Mouse (Mus musculus) brown adipose tissue, adult 24 weeks (tissue): Measurements from ENCODE around the gene Tanc2. TPM values are rescaled to one million over a fixed set of nuclear protein-coding genes. Genes with fewer than 3 reads are reported as not detected.

ENCODE experiments used
- H3K27ac ChIP-seq: fragments of 200-500 bp; replicated peaks from 2 replicates; pipeline ENCODE4 v1.5.1; 2012; ENCODE audit warnings: low read depth, mild to moderate bottlenecking, low read length
- H3K4me1 ChIP-seq: fragments of 200-500 bp; 2 replicates; pipeline ENCODE4 v1.6.1; 2012; ENCODE audit warnings: low read length, mixed read lengths; ENCODE audit not compliant: control insufficient read depth, insufficient read depth, insufficient read length
- H3K4me3 ChIP-seq: fragments of 200-500 bp; 2 replicates; pipeline ENCODE4 v1.5.1; 2012; ENCODE audit warnings: low read depth, mild to moderate bottlenecking, low read length, moderate library complexity; ENCODE audit not compliant: insufficient read depth
- polyA plus RNA-seq: library from polyadenylated mRNA; stranded (reverse); fragments of >200 nt; gene quantifications from 2 replicates; pipeline ENCODE4 v1.2.4, GENCODE M21; 2012; ENCODE audit not compliant: missing spikeins, insufficient read depth, insufficient read length

The Tanc2 gene
- polyA plus RNA-seq, 1 experiment, result 6.9 TPM

GRCm38 (mm10) chr11:105957501-105957900 is 367.7 kb downstream of the Tanc2 start:
- Histone ChIP-seq H3K4me3 (no peak overlapping the region), H3K27ac (peak overlapping the region; percentile 56), H3K4me1 (peaks cover 16% of the 10 kb centered on the region)

- Histone ChIP-seq H3K27ac (no peak overlapping the region), H3K4me1 (peaks cover 9% of the 10 kb centered on the region), H3K4me3 (no peak overlapping the region)
These were observed 368.8 kb downstream of the Tanc2 start for GRCm38 (mm10) chr11:105958566-105958965.

DNA sequence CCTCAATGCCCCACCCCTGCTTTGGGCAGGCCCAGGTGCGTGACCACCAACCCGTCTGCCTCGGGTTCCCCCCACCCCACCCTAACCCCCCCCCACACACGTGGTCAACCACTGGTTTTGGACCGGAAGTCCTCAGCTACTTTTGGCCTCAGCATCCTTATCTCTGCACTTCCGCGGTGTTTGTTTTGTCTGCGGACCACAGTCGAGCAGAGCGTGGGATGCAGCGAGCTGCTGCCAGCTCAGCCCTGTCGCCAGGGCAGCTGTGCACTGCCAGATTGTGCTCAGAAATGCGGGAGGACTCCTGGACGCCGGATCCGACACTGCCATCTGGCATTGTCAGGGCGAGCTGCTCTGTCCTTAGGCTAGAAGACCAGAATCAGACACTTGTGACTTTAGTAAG is 369.6 kb downstream of the Tanc2 start:
- Histone ChIP-seq H3K4me3 (no peak overlapping the region), H3K4me1 (peaks cover 9% of the 10 kb centered on the region), H3K27ac (no peak overlapping the region)

DNA sequence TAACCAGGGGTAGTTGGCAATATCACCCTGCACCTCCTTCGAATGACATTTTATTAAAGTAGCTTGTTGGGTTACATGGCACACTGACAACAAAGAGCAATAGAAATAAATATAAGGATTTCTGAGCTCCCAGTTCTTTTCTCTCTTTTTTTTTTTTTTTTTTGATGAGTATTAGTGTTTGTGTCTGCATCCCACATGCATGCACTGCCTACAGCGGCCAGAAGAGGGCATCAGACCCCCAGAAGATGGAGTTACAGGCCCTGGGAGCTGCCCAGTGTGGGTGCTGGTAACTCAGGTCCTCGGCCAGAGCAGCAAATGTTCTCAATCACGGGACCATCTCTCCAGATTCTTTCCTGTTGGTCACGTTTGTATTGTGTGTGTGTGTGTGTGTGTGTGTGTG is 374.9 kb downstream of the Tanc2 start:
- H3K27ac ChIP-seq, result no peak overlapping the region
- 0 out of 2 replicates have a peak, but pooled peaks cover 2% of the 10 kb centered on the region for H3K4me1 ChIP-seq
- H3K4me3 ChIP-seq, result no peak overlapping the region

GRCm38 (mm10) chr11:105966288-105966687 is 376.5 kb downstream of the Tanc2 start:
- Histone ChIP-seq H3K27ac (no peak overlapping the region), H3K4me1 (0 out of 2 replicates have a peak, but pooled peaks cover 2% of the 10 kb centered on the region), H3K4me3 (no peak overlapping the region)

DNA sequence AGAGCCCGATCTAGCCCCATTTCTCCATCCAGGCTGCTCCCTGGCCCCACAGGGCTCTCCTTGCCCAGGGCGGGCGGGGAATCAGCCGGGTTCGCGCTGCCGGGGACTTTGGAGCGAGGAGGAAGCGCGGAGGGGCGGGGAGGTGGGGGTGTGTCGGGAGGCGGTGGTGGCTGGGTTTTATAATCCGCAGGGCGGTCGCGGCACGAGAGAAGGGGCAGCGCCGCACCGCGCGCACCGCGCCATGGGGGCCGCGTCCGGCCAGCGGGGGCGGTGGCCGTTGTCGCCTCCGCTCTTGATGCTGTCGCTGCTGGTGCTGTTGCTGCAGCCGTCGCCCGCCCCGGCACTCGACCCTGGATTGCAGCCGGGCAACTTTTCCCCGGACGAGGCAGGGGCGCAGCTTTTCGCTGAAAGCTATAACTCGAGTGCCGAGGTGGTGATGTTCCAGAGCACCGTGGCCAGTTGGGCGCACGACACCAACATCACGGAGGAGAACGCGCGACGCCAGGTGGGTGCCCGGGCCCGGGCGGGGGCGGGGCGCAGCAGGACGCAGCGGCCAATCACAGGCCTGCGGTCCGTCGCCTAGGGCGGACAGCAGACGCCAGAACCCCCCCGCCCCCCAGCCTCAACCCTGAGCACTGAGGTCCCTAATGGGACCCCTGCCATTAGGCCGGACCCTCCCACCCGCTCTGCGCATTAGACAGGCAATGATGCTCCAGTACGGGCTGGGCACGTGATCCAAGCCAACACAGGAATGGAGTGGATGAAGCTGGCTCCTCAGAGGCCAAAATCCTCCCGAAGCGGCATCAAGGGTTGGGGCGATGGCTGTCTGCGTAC is 378.2 kb downstream of the Tanc2 start, which contains the start of gene Ace:
TSS of gene Ace (plus strand) at position 205 of the 834 bp plus-strand sequence.
- H3K4me1 ChIP-seq, result 0 out of 2 replicates have a peak, but pooled peaks cover 2% of the 10 kb centered on the region
- peak within 1 kb of the TSS; percentile 60 for H3K4me3 ChIP-seq
- H3K27ac ChIP-seq, result no peak within 1 kb of the TSS

- H3K27ac ChIP-seq, result 0 out of 2 replicates have a peak overlapping the region, but pooled peaks have one; percentile 9
- peak overlapping the region; percentile 60 for H3K4me3 ChIP-seq
- 0 out of 2 replicates have a peak, but pooled peaks cover 2% of the 10 kb centered on the region for H3K4me1 ChIP-seq
These were observed 379.2 kb downstream of the Tanc2 start for GRCm38 (mm10) chr11:105968948-105969347.

GRCm38 (mm10) chr11:105969516-105969915 is 379.7 kb downstream of the Tanc2 start:
- no peak overlapping the region for H3K27ac ChIP-seq

DNA sequence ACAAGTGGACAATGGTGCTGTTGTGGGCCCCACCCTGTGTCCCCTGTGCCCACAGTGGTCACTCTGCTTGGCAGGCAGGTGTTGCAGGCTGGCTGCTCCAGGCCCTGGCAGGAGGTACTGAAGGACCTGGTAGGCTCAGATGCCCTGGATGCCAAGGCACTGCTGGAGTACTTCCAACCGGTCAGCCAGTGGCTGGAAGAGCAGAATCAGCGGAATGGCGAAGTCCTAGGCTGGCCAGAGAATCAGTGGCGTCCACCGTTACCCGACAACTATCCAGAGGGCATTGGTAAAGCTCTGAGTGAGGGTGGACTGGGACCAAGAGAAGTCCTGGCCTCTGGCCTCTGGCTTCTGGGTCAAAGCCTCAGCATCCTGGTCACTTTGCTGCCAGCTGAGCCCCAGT is 384.8 kb downstream of the Tanc2 start:
- Histone ChIP-seq H3K4me1 (no peaks in the 10 kb centered on the region), H3K4me3 (no peak overlapping the region), H3K27ac (no peak overlapping the region)

More at GRCm38 (mm10) chr11:105969516-105969915, 379.7 kb downstream of the Tanc2 start:
- H3K4me1 ChIP-seq, result 0 out of 2 replicates have a peak, but pooled peaks cover 2% of the 10 kb centered on the region
- 0 out of 2 replicates have a peak overlapping the region, but pooled peaks have one; percentile 60 for H3K4me3 ChIP-seq

DNA sequence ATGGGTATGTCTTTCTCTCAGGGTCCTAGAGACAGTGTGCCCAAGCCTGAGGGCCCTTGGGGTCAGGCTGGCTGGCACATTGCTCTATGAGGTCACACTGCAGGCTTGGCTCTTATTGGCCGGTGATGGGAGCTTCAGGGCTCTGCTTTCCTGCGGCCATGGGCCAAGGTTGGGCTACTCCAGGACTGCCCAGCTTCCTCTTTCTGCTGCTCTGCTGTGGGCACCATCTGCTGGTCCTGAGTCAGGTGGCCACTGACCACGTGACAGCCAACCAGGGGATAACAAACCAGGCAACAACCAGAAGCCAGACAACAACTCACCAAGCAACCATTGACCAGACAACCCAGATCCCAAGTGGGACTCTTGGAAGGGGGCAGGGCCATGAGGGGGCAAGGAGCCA is 385.3 kb downstream of the Tanc2 start:
- no peak overlapping the region for H3K4me3 ChIP-seq
- no peak overlapping the region for H3K27ac ChIP-seq
- no peaks in the 10 kb centered on the region for H3K4me1 ChIP-seq

DNA sequence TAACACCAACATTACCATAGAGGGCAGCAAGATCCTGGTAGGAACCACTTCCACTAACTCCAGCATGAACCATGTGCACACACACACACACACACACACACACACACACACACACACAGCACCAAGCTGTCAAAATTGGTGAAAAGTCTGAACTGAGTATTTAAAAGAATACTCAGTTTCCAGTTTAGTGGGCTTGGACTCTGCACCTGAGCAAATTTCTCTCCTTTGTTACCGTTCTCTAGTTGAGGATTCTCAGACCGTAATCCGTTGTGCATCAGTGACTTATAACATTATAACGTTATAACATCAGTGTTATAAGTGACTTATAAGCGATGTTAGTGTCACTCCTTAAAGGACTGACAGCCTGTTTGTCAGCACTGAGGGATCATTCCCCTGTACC is 385.9 kb downstream of the Tanc2 start:
- H3K4me3 ChIP-seq, result no peak overlapping the region
- no peaks in the 10 kb centered on the region for H3K4me1 ChIP-seq
- H3K27ac ChIP-seq, result no peak overlapping the region

- Histone ChIP-seq H3K27ac (no peak overlapping the region), H3K4me3 (no peak overlapping the region), H3K4me1 (no peaks in the 10 kb centered on the region)
These were observed 388.4 kb downstream of the Tanc2 start for GRCm38 (mm10) chr11:105978232-105978631.

DNA sequence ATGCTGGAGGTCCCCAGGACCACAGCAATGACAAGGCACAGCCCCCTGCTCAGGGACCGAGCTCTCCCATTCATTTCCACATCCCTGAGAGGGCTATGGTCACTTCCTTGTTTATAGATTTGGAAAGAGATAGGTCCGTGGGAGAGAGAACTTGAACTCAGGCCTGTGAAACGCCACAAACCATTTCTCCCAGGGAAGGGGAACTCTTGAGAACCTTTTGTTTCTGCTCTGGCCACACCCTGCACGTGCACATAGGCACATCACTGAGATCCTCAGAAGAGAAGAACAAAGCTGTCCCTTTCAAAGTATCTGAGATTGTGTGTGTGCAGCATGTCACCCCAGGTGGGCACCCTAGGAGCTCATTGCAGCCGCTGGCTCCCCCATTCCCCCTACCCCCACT is 388.8 kb downstream of the Tanc2 start:
- no peaks in the 10 kb centered on the region for H3K4me1 ChIP-seq
- H3K27ac ChIP-seq, result no peak overlapping the region
- no peak overlapping the region for H3K4me3 ChIP-seq
